In genomic region chr6:128354140-128354539, GRCm38 (mm10) we compare ENCODE assay signal across 1 mouse cellular context.
TF ChIP-seq lines count a peak whose summit lies in the region.

No protein-coding gene starts in this region.

TF ChIP-seq in MEL, 35 proteins besides CTCF, POLR2A, EP300 and RAD21:
- TF ChIP-seq ETS1 (IDR thresholded peaks at IDR 0.05; ENCODE audit: low read depth, low read length) (no peak), ZNF384 (IDR thresholded peaks at IDR 0.05; ENCODE audit: low read depth, low read length) (no peak), ZMIZ1 (IDR thresholded peaks at IDR 0.05; ENCODE audit: low read depth, low read length) (no peak), TBP (IDR thresholded peaks at IDR 0.05; ENCODE audit: low read depth, low read length) (no peak), KAT2A (conservative IDR thresholded peaks at IDR 0.05; ENCODE audit: low read depth, low read length) (no peak), JUND (IDR thresholded peaks at IDR 0.05; ENCODE audit: low read depth, low read length) (no peak), UBTF (IDR thresholded peaks at IDR 0.05; ENCODE audit: borderline replicate concordance, insufficient read depth, low read depth, low read length) (no peak), NRF1 (IDR thresholded peaks at IDR 0.05; ENCODE audit: insufficient read depth, low read depth, low read length, poor library complexity, severe bottlenecking) (no peak), ELF1 (IDR thresholded peaks at IDR 0.05; ENCODE audit: low read depth, low read length) (no peak)
